Mouse (Mus musculus): Measurements from ENCODE around the gene Bhlha9. TPM values are rescaled to one million over a fixed set of nuclear protein-coding genes. Genes with fewer than 3 reads are reported as not detected.
"Not testable (repeated sequence)": the region's sequence is repeated elsewhere in the genome, so short reads cannot be mapped to it uniquely, and the experiment has no call there.

The Bhlha9 gene
- polyA plus RNA-seq, 1 experiment from 2014 or later = 0.27 TPM

DNA sequence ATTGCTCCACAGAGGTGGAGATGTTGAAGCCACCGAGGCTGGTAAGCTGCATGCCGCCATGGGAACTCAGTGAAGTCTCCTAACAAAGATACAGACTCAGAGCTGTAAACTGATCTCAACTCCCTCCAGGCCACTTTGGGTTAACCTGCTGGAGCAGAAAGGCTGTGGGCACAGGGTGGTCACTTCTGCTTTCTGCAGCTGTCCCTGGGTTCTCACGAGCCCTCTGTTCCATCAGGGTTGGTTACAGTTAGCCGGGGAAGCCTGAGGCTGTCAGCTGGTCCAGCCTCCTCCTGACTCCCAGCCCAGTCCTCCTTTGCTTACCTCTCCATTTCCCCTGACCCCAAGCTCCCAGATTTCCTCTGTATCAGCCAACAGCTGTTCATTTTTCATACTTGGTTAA is 4.5 kb upstream of the Bhlha9 start:
- no peak overlapping the region for H3K27ac ChIP-seq

GRCm38 (mm10) chr11:76672561-76673384 is 503 bp downstream of the Bhlha9 start:
- Histone ChIP-seq H3K27ac (no peak overlapping the region), H3K4me2 (replicated peaks) (peak overlapping the region; percentile 61), H3K9ac (peak overlapping the region; percentile 30; the same call in 1 of the 2 replicates), H3K4me3 (peak overlapping the region; percentile 27), H3K4me1 (peaks cover 12% of the 10 kb centered on the region), H3K27me3 (replicated peaks) (peaks cover 60% of the 10 kb centered on the region), H3K9me3 (no peaks in the 10 kb centered on the region), H3K36me3 (no peaks in the 10 kb centered on the region)
- no peak for ATAC-seq (ENCODE audit: low FRiP score, low read depth)
- WGBS = 3% methylated on average over 64 of the region's 64 CpGs

More for the DNA sequence above, 4.5 kb upstream of the Bhlha9 start:
- Histone ChIP-seq H3K36me3 (no peaks in the 10 kb centered on the region), H3K9ac (no peak overlapping the region), H3K4me2 (replicated peaks) (no peak overlapping the region), H3K4me1 (peaks cover 8% of the 10 kb centered on the region), H3K9me3 (no peaks in the 10 kb centered on the region), H3K4me3 (no peak overlapping the region), H3K27me3 (replicated peaks) (peaks cover 61% of the 10 kb centered on the region)
- 26% methylated on average over 4 of the region's 4 CpGs for whole genome bisulfite sequencing
- ATAC-seq (ENCODE audit: low FRiP score, low read depth) = no peak

DNA sequence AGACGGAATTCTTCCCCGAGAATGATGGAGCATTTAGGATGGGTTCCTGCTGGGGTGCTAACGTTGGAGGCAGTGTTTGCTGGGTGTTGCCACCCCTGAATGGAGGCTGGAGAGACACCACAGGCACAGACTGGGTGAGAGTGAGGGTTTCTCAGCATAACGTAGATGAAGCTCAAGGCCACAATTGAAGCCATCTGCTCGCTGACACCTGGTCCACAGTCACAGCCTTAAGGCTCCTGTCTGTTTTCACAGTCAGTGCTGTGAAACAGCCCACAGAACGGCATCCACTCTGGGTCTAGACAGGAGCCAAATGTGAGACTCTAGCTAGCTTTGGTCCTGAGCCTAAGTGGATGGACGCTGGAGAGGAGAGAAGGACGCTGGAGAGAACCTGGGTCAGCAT is 1.9 kb downstream of the Bhlha9 start:
- Histone ChIP-seq H3K4me3 (no peak overlapping the region), H3K27ac (no peak overlapping the region), H3K36me3 (no peaks in the 10 kb centered on the region), H3K4me1 (peaks cover 12% of the 10 kb centered on the region), H3K27me3 (replicated peaks) (peaks cover 51% of the 10 kb centered on the region), H3K9me3 (no peaks in the 10 kb centered on the region), H3K4me2 (replicated peaks) (no peak overlapping the region), H3K9ac (no peak overlapping the region)
- ATAC-seq (ENCODE audit: low FRiP score, low read depth) = no peak
- 51% methylated on average over 8 of the region's 8 CpGs for WGBS

- WGBS = 48% methylated on average over 4 of the region's 4 CpGs
- ATAC-seq (ENCODE audit: low FRiP score, low read depth) = no peak
- Histone ChIP-seq H3K9me3 (no peaks in the 10 kb centered on the region), H3K4me3 (no peak overlapping the region), H3K9ac (no peak overlapping the region), H3K27me3 (replicated peaks) (peaks cover 49% of the 10 kb centered on the region), H3K36me3 (no peaks in the 10 kb centered on the region), H3K4me1 (peaks cover 12% of the 10 kb centered on the region), H3K4me2 (replicated peaks) (no peak overlapping the region), H3K27ac (no peak overlapping the region)
Observed at GRCm38 (mm10) chr11:76674704-76675103, 2.4 kb downstream of the Bhlha9 start.

DNA sequence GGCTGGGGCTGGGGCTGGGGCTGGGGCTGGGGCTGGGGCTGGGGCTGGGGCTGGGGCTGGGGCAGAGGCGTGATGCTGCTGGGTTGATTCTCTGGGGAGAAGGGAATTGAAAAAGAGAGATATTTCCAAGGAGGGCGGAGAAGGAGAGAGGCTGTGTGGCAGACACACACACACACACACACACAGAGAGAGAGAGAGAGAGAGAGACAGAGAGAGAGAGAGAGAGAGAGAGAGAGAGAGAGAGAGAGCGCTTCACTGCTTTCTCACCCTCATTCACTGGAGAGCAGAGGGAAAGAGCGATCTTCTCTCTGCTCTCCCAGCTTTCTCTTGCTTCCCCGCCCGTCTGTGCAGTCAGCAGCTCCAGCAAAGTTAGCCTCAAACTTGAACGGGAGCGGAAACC is 7.2 kb downstream of the Bhlha9 start, which contains the start of gene Trarg1:
Gene Trarg1, plus strand, starts transcription at position 301 of the 400 bp plus-strand sequence.
- ATAC-seq (ENCODE audit: low FRiP score, low read depth); H3K4me1 ChIP-seq; H3K36me3 ChIP-seq; H3K27ac ChIP-seq; H3K9ac ChIP-seq; H3K4me2 ChIP-seq (replicated peaks); H3K4me3 ChIP-seq; H3K9me3 ChIP-seq; H3K27me3 ChIP-seq (replicated peaks): not testable (repeated sequence)
- WGBS = 45% methylated on average over 8 of the region's 8 CpGs

DNA sequence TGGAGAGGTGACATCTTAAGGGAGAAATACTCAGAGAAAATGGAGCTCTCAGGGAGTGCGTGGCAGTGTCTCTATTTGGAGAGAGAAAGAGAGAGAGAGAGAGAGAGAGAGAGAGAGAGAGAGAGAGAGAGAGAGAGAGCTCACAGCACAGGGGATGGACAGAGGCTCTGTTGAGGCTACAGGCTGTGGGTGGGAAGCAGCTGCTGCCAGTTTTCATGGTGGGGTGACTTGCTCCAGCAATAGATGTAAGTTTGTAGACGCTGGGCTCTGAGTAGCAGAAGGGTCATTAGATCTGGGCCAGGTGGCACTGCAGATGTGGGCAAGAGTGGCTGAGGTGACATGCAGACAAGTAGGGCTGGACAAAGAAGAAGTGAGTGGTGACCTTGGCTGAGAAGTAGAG is 13.3 kb downstream of the Bhlha9 start:
- Histone ChIP-seq H3K36me3 (no peaks in the 10 kb centered on the region), H3K27ac (no peak overlapping the region), H3K9ac (no peak overlapping the region), H3K27me3 (replicated peaks) (no peaks in the 10 kb centered on the region), H3K4me3 (no peak overlapping the region), H3K4me2 (replicated peaks) (no peak overlapping the region), H3K4me1 (no peaks in the 10 kb centered on the region), H3K9me3 (no peaks in the 10 kb centered on the region)
- no peak for ATAC-seq (ENCODE audit: low FRiP score, low read depth)
- WGBS = 68% methylated on average over 2 of the region's 2 CpGs

DNA sequence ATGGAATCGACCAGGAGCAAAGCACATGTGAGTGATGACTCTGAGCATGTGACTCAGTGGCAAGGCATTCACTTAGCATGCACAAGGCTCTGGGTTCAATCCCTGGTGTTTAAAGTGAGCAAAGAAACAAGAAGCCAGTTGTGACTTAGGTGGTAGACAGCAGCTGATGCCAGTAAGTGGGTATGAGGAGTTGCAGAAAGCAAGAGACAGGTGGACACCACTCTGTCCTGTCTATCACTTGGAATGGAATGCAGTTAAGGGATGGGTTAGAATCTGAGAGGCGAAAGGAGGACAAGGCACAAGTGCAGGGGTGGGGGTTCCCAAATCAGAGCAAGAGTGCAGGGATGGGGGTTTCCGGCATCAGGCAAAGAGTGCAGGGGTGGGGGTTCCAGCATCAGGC is 19.8 kb downstream of the Bhlha9 start:
- 85% methylated on average over 3 of the region's 3 CpGs for WGBS
- H3K9ac ChIP-seq = no peak overlapping the region
- H3K36me3 ChIP-seq = no peaks in the 10 kb centered on the region
- no peaks in the 10 kb centered on the region for H3K27me3 ChIP-seq (replicated peaks)
- no peak overlapping the region for H3K27ac ChIP-seq
- ATAC-seq (ENCODE audit: low FRiP score, low read depth) = no peak
- no peak overlapping the region for H3K4me3 ChIP-seq
- H3K4me1 ChIP-seq = no peaks in the 10 kb centered on the region
- no peak overlapping the region for H3K4me2 ChIP-seq (replicated peaks)
- no peaks in the 10 kb centered on the region for H3K9me3 ChIP-seq

- no peaks in the 10 kb centered on the region for H3K9me3 ChIP-seq
- no peaks in the 10 kb centered on the region for H3K36me3 ChIP-seq
- no peak overlapping the region for H3K27ac ChIP-seq
- no peak overlapping the region for H3K9ac ChIP-seq
- no peak overlapping the region for H3K4me2 ChIP-seq (replicated peaks)
- H3K4me3 ChIP-seq = no peak overlapping the region
- H3K27me3 ChIP-seq (replicated peaks) = no peaks in the 10 kb centered on the region
- no peaks in the 10 kb centered on the region for H3K4me1 ChIP-seq
- no peak for ATAC-seq (ENCODE audit: low FRiP score, low read depth)
- 68% methylated on average over 6 of the region's 6 CpGs for WGBS
Observed at GRCm38 (mm10) chr11:76695810-76696209, 23.5 kb downstream of the Bhlha9 start.

DNA sequence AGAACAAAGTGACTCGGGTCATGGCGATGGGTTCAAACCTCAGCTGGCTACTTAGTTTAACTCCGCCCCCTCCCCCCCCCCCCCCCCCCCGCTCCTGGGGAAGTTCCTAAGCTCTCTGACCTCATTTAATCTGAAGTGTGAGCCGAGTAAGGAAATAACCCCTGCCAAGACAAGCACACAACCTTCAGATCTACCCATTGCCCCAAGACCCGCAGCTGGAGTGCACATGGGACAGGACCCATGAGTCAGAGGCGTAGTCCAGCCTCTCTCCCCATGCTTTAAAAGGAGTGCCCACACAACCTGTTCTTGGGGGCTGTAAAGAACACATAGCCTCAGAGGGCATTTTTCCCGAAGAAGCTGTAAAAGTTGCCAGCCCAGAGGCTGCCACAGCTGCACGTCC is 27.4 kb downstream of the Bhlha9 start:
- no peaks in the 10 kb centered on the region for H3K36me3 ChIP-seq
- no peaks in the 10 kb centered on the region for H3K27me3 ChIP-seq (replicated peaks)
- WGBS = 45% methylated on average over 9 of the region's 9 CpGs
- no peaks in the 10 kb centered on the region for H3K4me1 ChIP-seq
- no peak overlapping the region for H3K9ac ChIP-seq
- no peak overlapping the region for H3K4me3 ChIP-seq
- no peak for ATAC-seq (ENCODE audit: low FRiP score, low read depth)
- no peak overlapping the region for H3K4me2 ChIP-seq (replicated peaks)
- no peaks in the 10 kb centered on the region for H3K9me3 ChIP-seq
- H3K27ac ChIP-seq = no peak overlapping the region

- Histone ChIP-seq H3K36me3 (no peaks in the 10 kb centered on the region), H3K27me3 (replicated peaks) (no peaks in the 10 kb centered on the region), H3K9me3 (0 out of 2 replicates have a peak, but pooled peaks cover 5% of the 10 kb centered on the region), H3K4me3 (no peak overlapping the region), H3K27ac (no peak overlapping the region), H3K9ac (no peak overlapping the region), H3K4me1 (no peaks in the 10 kb centered on the region; the same call in 1 of the 2 replicates), H3K4me2 (replicated peaks) (no peak overlapping the region)
- 85% methylated on average over 3 of the region's 3 CpGs for WGBS
- no peak for ATAC-seq (ENCODE audit: low FRiP score, low read depth)
Observed at GRCm38 (mm10) chr11:76707656-76708055, 35.4 kb downstream of the Bhlha9 start.

DNA sequence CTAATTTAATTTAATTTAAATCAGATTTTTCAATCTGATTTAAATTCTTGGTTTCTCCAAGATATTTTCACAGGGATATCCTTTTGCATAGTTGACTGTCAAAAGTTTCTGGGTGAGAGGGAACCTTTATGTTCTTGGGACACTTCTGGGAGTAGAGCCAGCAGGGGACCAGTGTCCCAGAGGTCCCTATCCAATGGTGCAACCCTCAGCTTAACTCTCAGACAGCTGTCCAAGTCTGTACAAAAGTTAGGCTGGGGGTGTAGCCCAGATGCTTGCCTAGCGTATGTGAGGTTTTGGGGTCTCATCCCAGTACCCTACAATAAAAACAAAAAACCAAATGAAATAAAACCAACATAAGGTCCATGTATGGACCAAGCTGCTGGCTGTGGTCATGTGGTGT is 35.8 kb downstream of the Bhlha9 start:
- Histone ChIP-seq H3K4me1 (no peaks in the 10 kb centered on the region; the same call in 1 of the 2 replicates), H3K4me2 (replicated peaks) (no peak overlapping the region), H3K9ac (no peak overlapping the region), H3K36me3 (no peaks in the 10 kb centered on the region), H3K9me3 (0 out of 2 replicates have a peak, but pooled peaks cover 5% of the 10 kb centered on the region), H3K27ac (no peak overlapping the region), H3K4me3 (no peak overlapping the region), H3K27me3 (replicated peaks) (no peaks in the 10 kb centered on the region)
- 95% methylated on average over 1 of the region's 1 CpGs for WGBS
- no peak for ATAC-seq (ENCODE audit: low FRiP score, low read depth)

DNA sequence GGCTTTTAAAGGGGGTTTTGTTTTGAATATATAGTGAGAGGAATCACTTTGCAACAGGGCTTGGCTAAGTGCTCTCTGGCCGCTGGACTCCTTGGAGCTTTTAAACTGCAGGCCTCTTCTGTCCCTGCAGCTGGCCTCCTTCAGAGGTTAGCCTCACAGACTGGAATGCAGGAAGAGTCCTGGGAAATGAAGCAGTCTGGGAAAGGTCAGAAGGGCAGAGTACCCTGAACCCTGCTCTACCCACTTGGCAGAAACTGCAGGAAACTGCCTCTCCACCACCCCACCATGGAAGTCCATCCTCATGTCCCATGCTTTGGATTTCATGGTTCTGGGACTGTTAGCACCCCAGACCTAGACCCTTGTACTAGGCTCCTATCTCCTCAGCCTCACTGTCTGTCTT is 36.6 kb downstream of the Bhlha9 start:
- Histone ChIP-seq H3K4me2 (replicated peaks) (no peak overlapping the region), H3K4me3 (no peak overlapping the region), H3K4me1 (no peaks in the 10 kb centered on the region; the same call in 1 of the 2 replicates), H3K9me3 (0 out of 2 replicates have a peak, but pooled peaks cover 5% of the 10 kb centered on the region), H3K9ac (no peak overlapping the region), H3K27me3 (replicated peaks) (no peaks in the 10 kb centered on the region), H3K27ac (no peak overlapping the region), H3K36me3 (no peaks in the 10 kb centered on the region)
- 35% methylated on average over 1 of the region's 1 CpGs for WGBS
- ATAC-seq (ENCODE audit: low FRiP score, low read depth) = no peak
